Comparison of ENCODE assay signal across 7 mouse cellular contexts in the genomic region with DNA sequence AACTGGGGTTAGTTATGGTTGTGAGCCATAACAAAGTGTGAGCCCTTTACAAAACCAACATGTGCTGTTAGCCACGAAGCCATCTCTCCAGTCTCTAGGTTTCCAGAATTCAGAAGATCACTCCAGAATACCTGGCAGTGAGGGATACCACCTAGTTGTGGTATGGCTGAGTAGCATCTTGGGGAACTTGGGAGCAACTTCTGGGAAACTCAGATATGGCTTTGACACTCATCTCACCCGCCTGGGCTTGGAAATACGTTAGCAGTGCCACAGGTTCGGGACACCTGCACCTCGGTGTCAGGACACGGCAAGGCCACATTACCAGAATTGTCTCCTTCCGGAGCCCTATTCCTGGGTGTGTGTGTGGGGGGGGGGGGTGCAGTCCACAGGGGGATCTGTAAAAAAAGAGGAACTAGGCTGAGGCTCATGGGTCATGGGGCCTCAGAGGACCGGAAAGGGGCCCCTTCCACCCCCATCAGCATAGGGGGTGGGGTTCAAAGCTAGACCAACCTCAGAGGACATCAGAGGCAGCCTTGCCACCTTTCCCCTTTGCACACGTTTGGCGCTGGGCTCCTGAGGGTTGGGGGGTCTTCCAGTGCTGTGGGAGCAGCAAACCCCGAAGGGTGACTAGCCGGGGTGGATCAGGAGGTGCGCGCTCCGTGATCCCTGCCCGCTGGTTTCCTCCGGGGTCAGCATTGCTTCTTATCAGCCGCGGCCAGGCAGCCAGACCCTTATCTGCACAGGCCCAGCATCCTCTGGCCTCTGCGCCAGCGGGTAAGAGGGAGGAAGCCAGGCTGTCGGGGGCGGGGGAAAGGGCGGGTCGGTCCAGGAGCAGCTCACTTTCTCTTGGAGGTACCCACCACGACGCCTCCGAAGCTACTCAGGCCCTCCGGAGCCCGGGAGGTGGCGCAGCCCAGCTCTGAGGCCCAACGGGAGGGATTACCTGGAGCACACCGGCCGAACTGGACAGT. TPM values are rescaled to one million over a fixed set of nuclear protein-coding genes. Genes with fewer than 3 reads are reported as not detected.
DNase-seq lines count a peak whose midpoint lies in the region; ATAC-seq lines count a peak whose summit lies in the region.

Gene Lyl1 (plus strand): TSS at position 517 of the 971 bp plus-strand sequence.

- H3K4me3 ChIP-seq in embryonic facial prominence, embryonic 13.5 days = peak within 1 kb of the TSS; percentile 20
- H3K4me3 ChIP-seq in heart, embryonic 14.5 days (ENCODE audit: control insufficient read depth in 1 of 2, insufficient read depth in 1 of 2, low read depth in 1 of 2, low read length in 2 of 2) = peak within 1 kb of the TSS; percentile 32 to 42
- peak within 1 kb of the TSS; percentile 40 for H3K4me3 ChIP-seq in kidney, embryonic 16.5 days (ENCODE audit: low read length)

- peak within 1 kb of the TSS; percentile 46 for H3K9ac ChIP-seq in embryonic facial prominence, embryonic 13.5 days
- peak within 1 kb of the TSS; percentile 72 for H3K9ac ChIP-seq in heart, embryonic 14.5 days (ENCODE audit: low read length)
- H3K9ac ChIP-seq in kidney, embryonic 16.5 days (replicated peaks; ENCODE audit: low read length) = peak within 1 kb of the TSS; percentile 48

- peaks cover 33% of the 10 kb centered on the region for H3K4me1 ChIP-seq in embryonic facial prominence, embryonic 13.5 days
- peaks cover 10 to 31% of the 10 kb centered on the region in 2 experiments; a peak in 3 of 4 replicates for H3K4me1 ChIP-seq in heart, embryonic 14.5 days (ENCODE audit: control insufficient read depth in 2 of 2, insufficient read depth in 2 of 2, low read length in 2 of 2)
- peaks cover 31% of the 10 kb centered on the region for H3K4me1 ChIP-seq in kidney, embryonic 16.5 days (ENCODE audit: insufficient read depth, low read length)

- H3K4me2 ChIP-seq in embryonic facial prominence, embryonic 13.5 days = peak within 1 kb of the TSS; percentile 46
- peak within 1 kb of the TSS; percentile 65 for H3K4me2 ChIP-seq in heart, embryonic 14.5 days (ENCODE audit: low read length)
- peak within 1 kb of the TSS; percentile 52 for H3K4me2 ChIP-seq in kidney, embryonic 16.5 days (replicated peaks; ENCODE audit: low read depth, low read length)

- peak; percentile 66 to 76 for DNase-seq in adrenal gland, postnatal 36 days
- peak; percentile 89 for DNase-seq in lung, postnatal 25 days (ENCODE audit: low spot score)
- DNase-seq in spleen, postnatal 14 days (ENCODE audit: low spot score in 2 of 2) = peak; percentile 89 to 93
- DNase-seq in left cerebral cortex, adult 18-20 months (ENCODE audit: low spot score in 2 of 2) = no peak

- peak; percentile 12; the same call in 1 of the 2 replicates for ATAC-seq in embryonic facial prominence, embryonic 13.5 days (ENCODE audit: insufficient number of reproducible peaks, insufficient read depth, low FRiP score, low TSS enrichment, low read depth)
- peak; percentile 71 for ATAC-seq in heart, embryonic 14.5 days (ENCODE audit: insufficient number of reproducible peaks, insufficient read depth, low FRiP score, low read depth)
- peak; percentile 69 for ATAC-seq in kidney, embryonic 16.5 days (ENCODE audit: low FRiP score, low TSS enrichment)

- H3K9me3 ChIP-seq in embryonic facial prominence, embryonic 13.5 days = no peaks in the 10 kb centered on the region
- no peaks in the 10 kb centered on the region for H3K9me3 ChIP-seq in heart, embryonic 14.5 days (ENCODE audit: control insufficient read depth, low read length)
- H3K9me3 ChIP-seq in kidney, embryonic 16.5 days (ENCODE audit: low read length) = no peaks in the 10 kb centered on the region

- WGBS in embryonic facial prominence, embryonic 13.5 days = 13% methylated on average over 34 of the region's 34 CpGs
- WGBS in heart, embryonic 14.5 days = 6% methylated on average over 34 of the region's 34 CpGs
- WGBS in kidney, embryonic 16.5 days = 9% methylated on average over 34 of the region's 34 CpGs

- H3K27ac ChIP-seq in embryonic facial prominence, embryonic 13.5 days = peak within 1 kb of the TSS; percentile 51
- peak within 1 kb of the TSS; percentile 69 to 85 for H3K27ac ChIP-seq in heart, embryonic 14.5 days (replicated peaks in 1 of 2; ENCODE audit: control insufficient read depth in 1 of 2, insufficient read depth in 1 of 2, low read depth in 2 of 2, low read length in 2 of 2)
- peak within 1 kb of the TSS; percentile 82 for H3K27ac ChIP-seq in kidney, embryonic 16.5 days (ENCODE audit: low read length)

- peaks cover 42% of the 10 kb centered on the region for H3K36me3 ChIP-seq in embryonic facial prominence, embryonic 13.5 days
- peaks cover 34% of the 10 kb centered on the region for H3K36me3 ChIP-seq in heart, embryonic 14.5 days (ENCODE audit: control insufficient read depth, insufficient read depth, low read length)
- H3K36me3 ChIP-seq in kidney, embryonic 16.5 days (ENCODE audit: insufficient read depth, low read length) = peaks cover 33% of the 10 kb centered on the region

- H3K27me3 ChIP-seq in embryonic facial prominence, embryonic 13.5 days = peaks cover 50% of the 10 kb centered on the region
- H3K27me3 ChIP-seq in heart, embryonic 14.5 days (ENCODE audit: control insufficient read depth, insufficient read depth, low read length) = peaks cover 35% of the 10 kb centered on the region
- H3K27me3 ChIP-seq in kidney, embryonic 16.5 days (ENCODE audit: insufficient read depth, low read length) = peaks cover 48% of the 10 kb centered on the region

RNA-seq across cellular contexts. Expression of gene Lyl1, which starts in this region (rescaled TPM):
- 1 to 10 TPM; 2.5 to 2.9 TPM for total RNA-seq in adrenal gland, postnatal 36 days (2021)
- polyA plus RNA-seq in embryonic facial prominence, embryonic 13.5 days (2015; fragmentation: Nextera tagmentation; extraction: Ambion mirVana) = 4.8 and 4.9 TPM in 2 replicates
- 12.1 and 13.7 TPM in 2 replicates for polyA plus RNA-seq in heart, embryonic 14.5 days (2014; fragmentation: Nextera tagmentation; extraction: Ambion mirVana)
- 7.9 and 8.1 TPM in 2 replicates for polyA plus RNA-seq in kidney, embryonic 16.5 days (2015; fragmentation: Nextera tagmentation; extraction: Ambion mirVana)
- 1 to 10 TPM; 2.6 TPM for total RNA-seq in left cerebral cortex, adult 18-20 months (2021)

Comparison
In these comparisons a context has a peak if more than half of its experiments do, and no peak if none do; other contexts are left out.
1. DNase-seq: peak in adrenal gland, postnatal 36 days (2 of 2), lung, postnatal 25 days (single experiment) and spleen, postnatal 14 days (2 of 2); none in left cerebral cortex, adult 18-20 months (0 of 2).
2. ATAC-seq: peak in every context shown above with its lines; median percentile 71 in heart, embryonic 14.5 days; 69 in kidney, embryonic 16.5 days; 12 in embryonic facial prominence, embryonic 13.5 days.
3. Peak in every context shown above with its lines, with median percentiles within 50 percentile points of each other: H3K27ac ChIP-seq, H3K4me2 ChIP-seq, H3K4me3 ChIP-seq and H3K9ac ChIP-seq.